Comparison of ENCODE assay signal across 16 mouse cellular contexts in genomic region chr14:89034390-89034789, GRCm38 (mm10).
DNase-seq lines count a peak whose midpoint lies in the region; ATAC-seq and TF ChIP-seq lines count a peak whose summit lies in the region.
"Had no signal": no experiment of that assay in that cellular context is flagged by ENCODE, and none has a peak within 500 bp of the region (broad histone marks: within the 10 kb centered on the region; RNA-seq: fewer than 3 reads in every experiment).

No protein-coding gene starts in this region.

- TF ChIP-seq EP300 in heart, postnatal 0 days (IDR thresholded peaks at IDR 0.05; ENCODE audit: low read depth), result no peak

- H3K4me3 ChIP-seq in heart, postnatal 0 days (ENCODE audit: low read depth, low read length), result no peak overlapping the region
- no peak overlapping the region for H3K4me3 ChIP-seq in heart, embryonic 12.5 days
- no peak overlapping the region for H3K4me3 ChIP-seq in lung, embryonic 14.5 days (ENCODE audit: low read depth, low read length)
- H3K4me3 ChIP-seq: erythroblast, embryonic 14.5 days; hindbrain, embryonic 15.5 days; lung, embryonic 15.5 days; midbrain, embryonic 12.5 days had no signal

- H3K4me2 ChIP-seq in heart, postnatal 0 days (ENCODE audit: low read depth, low read length), result no peak overlapping the region
- H3K4me2 ChIP-seq in heart, embryonic 12.5 days, result no peak overlapping the region
- H3K4me2 ChIP-seq in lung, embryonic 14.5 days, result no peak overlapping the region
- H3K4me2 ChIP-seq: heart, embryonic 11.5 days; hindbrain, embryonic 15.5 days; lung, embryonic 15.5 days; midbrain, embryonic 12.5 days had no signal

- DNase-seq in heart, postnatal 0 days (ENCODE audit: low spot score), result no peak
- peak; percentile 65 for DNase-seq in lung, embryonic 14.5 days
- DNase-seq in lung, postnatal 4 days, result no peak
- DNase-seq in NIH3T3 (ENCODE audit: low read depth), result peak; percentile 5
- DNase-seq in retina, embryonic 14.5 days (ENCODE audit: low spot score), result peak; percentile 83
- no peak for DNase-seq in thymus, postnatal 10 days (ENCODE audit: low spot score in 2 of 2)
- DNase-seq in neural tube, embryonic 10.5 days (ENCODE audit: extremely low spot score, low spot score), result no peak
- DNase-seq: cerebellum, postnatal 36 days; gastrocnemius, postnatal 10 days; thymus, postnatal 14 days had no signal

- no peaks in the 10 kb centered on the region for H3K9me3 ChIP-seq in heart, postnatal 0 days (replicated peaks; ENCODE audit: control insufficient read depth, low read length)
- H3K9me3 ChIP-seq in heart, embryonic 12.5 days (replicated peaks), result peaks cover 5% of the 10 kb centered on the region; the same call in 1 of the 2 replicates
- no peaks in the 10 kb centered on the region for H3K9me3 ChIP-seq in lung, embryonic 14.5 days (ENCODE audit: low read depth, low read length)
- H3K9me3 ChIP-seq: hindbrain, embryonic 15.5 days; lung, embryonic 15.5 days had no signal

- TF ChIP-seq CTCF in heart, postnatal 0 days (IDR thresholded peaks at IDR 0.05; ENCODE audit: low read depth), result peak; percentile 32
- no peak for TF ChIP-seq CTCF in lung, embryonic 14.5 days (IDR thresholded peaks at IDR 0.05; ENCODE audit: low read depth)

- no peak overlapping the region for H3K9ac ChIP-seq in heart, postnatal 0 days (replicated peaks; ENCODE audit: low read depth, low read length)
- H3K9ac ChIP-seq in heart, embryonic 12.5 days, result no peak overlapping the region
- H3K9ac ChIP-seq in lung, embryonic 14.5 days, result no peak overlapping the region
- H3K9ac ChIP-seq: hindbrain, embryonic 15.5 days; lung, embryonic 15.5 days; midbrain, embryonic 12.5 days had no signal

- ATAC-seq in heart, postnatal 0 days (ENCODE audit: insufficient read depth, low read depth), result no peak
- no peak for ATAC-seq in heart, embryonic 12.5 days (ENCODE audit: insufficient number of reproducible peaks, low FRiP score)
- ATAC-seq in lung, embryonic 14.5 days (ENCODE audit: insufficient read depth), result no peak

- H3K27ac ChIP-seq in heart, postnatal 0 days (ENCODE audit: low read depth), result no peak overlapping the region
- no peak overlapping the region for H3K27ac ChIP-seq in heart, embryonic 12.5 days (ENCODE audit: poor library complexity, severe bottlenecking)
- H3K27ac ChIP-seq in lung, embryonic 14.5 days (ENCODE audit: low read depth), result no peak overlapping the region
- H3K27ac ChIP-seq: hindbrain, embryonic 15.5 days; lung, embryonic 15.5 days; midbrain, embryonic 12.5 days had no signal

- H3K27me3 ChIP-seq in heart, postnatal 0 days (ENCODE audit: control insufficient read depth, insufficient read depth, low read length), result no peaks in the 10 kb centered on the region
- no peaks in the 10 kb centered on the region for H3K27me3 ChIP-seq in heart, embryonic 12.5 days (replicated peaks)
- no peaks in the 10 kb centered on the region for H3K27me3 ChIP-seq in lung, embryonic 14.5 days (ENCODE audit: insufficient read depth, low read length)
- H3K27me3 ChIP-seq: hindbrain, embryonic 15.5 days; lung, embryonic 15.5 days; midbrain, embryonic 12.5 days had no signal

- no peaks in the 10 kb centered on the region for H3K36me3 ChIP-seq in heart, postnatal 0 days (replicated peaks; ENCODE audit: control insufficient read depth, insufficient read depth, low read length)
- no peaks in the 10 kb centered on the region for H3K36me3 ChIP-seq in heart, embryonic 12.5 days
- no peaks in the 10 kb centered on the region for H3K36me3 ChIP-seq in lung, embryonic 14.5 days (ENCODE audit: insufficient read depth)
- H3K36me3 ChIP-seq: hindbrain, embryonic 15.5 days; lung, embryonic 15.5 days; midbrain, embryonic 12.5 days had no signal

- H3K4me1 ChIP-seq in heart, postnatal 0 days (ENCODE audit: control insufficient read depth, insufficient read depth), result no peaks in the 10 kb centered on the region
- H3K4me1 ChIP-seq in heart, embryonic 12.5 days (replicated peaks), result no peaks in the 10 kb centered on the region
- H3K4me1 ChIP-seq in lung, embryonic 14.5 days (ENCODE audit: insufficient read depth), result no peaks in the 10 kb centered on the region
- H3K4me1 ChIP-seq: hindbrain, embryonic 15.5 days; lung, embryonic 15.5 days; midbrain, embryonic 12.5 days had no signal

Comparison
In these comparisons a context has a peak if more than half of its experiments do, and no peak if none do; other contexts are left out.
1. DNase-seq: peak in lung, embryonic 14.5 days (single experiment), NIH3T3 (single experiment) and retina, embryonic 14.5 days (single experiment); none in heart, postnatal 0 days (single experiment), lung, postnatal 4 days (0 of 2), thymus, postnatal 10 days (0 of 2) and neural tube, embryonic 10.5 days (single experiment).